Mouse (Mus musculus) heart, embryonic 16.5 days (tissue): ENCODE measurements at regions not wholly inside any gene's neighbourhood (a gene's known extent, or its start where the extent isn't known, plus 50 kb on each side); places are given as distances from the start of the nearest gene placed in this dataset.

ENCODE experiments used
- ATAC-seq: fragments of 200-750 bp; cut with Nextera tagmentation; replicated peaks from 2 replicates; pipeline ENCODE4 v1.8.0; 2017; ENCODE audit warnings: moderate number of reproducible peaks; ENCODE audit not compliant: insufficient read depth, low FRiP score; ENCODE audit errors: extremely low read depth
- H3K27ac ChIP-seq: fragments of 300-500 bp; sonication (generic); 2 replicates; pipeline ENCODE4 v1.5.1; 2014; ENCODE audit warnings: mild to moderate bottlenecking, low read length, control low read depth, moderate library complexity
- H3K27me3 ChIP-seq: fragments of 300-500 bp; sonication (generic); 2 replicates; pipeline ENCODE4 v1.6.1; 2014; ENCODE audit warnings: low read length, mixed read lengths; ENCODE audit not compliant: control insufficient read depth, insufficient read depth
- H3K36me3 ChIP-seq: fragments of 300-500 bp; sonication (generic); 2 replicates; pipeline ENCODE4 v1.6.1; 2014; ENCODE audit not compliant: control insufficient read depth, insufficient read depth
- H3K4me1 ChIP-seq: fragments of 300-500 bp; sonication (generic); 2 replicates; pipeline ENCODE4 v1.6.1; 2014; ENCODE audit warnings: low read length, mixed read lengths; ENCODE audit not compliant: control insufficient read depth, insufficient read depth
- H3K4me2 ChIP-seq: fragments of 300-500 bp; sonication (generic); 2 replicates; pipeline ENCODE4 v1.6.1; 2014; ENCODE audit warnings: low read depth, mild to moderate bottlenecking, control low read depth, low read length
- H3K4me3 ChIP-seq: fragments of 300-500 bp; sonication (generic); 2 replicates; pipeline ENCODE4 v1.5.1; 2014; ENCODE audit warnings: mild to moderate bottlenecking, control low read depth, low read length
- H3K9ac ChIP-seq: fragments of 300-500 bp; sonication (generic); 2 replicates; pipeline ENCODE4 v1.6.1; 2014; ENCODE audit warnings: low read length, control low read depth
- H3K9me3 ChIP-seq: fragments of 300-500 bp; sonication (generic); replicated peaks from 2 replicates; pipeline ENCODE4 v1.6.1; 2016; ENCODE audit warnings: low read length; ENCODE audit not compliant: control insufficient read depth
- WGBS: fragments of 180-500 bp; shearing (Covaris S2); extraction: QIAGEN DNeasy Blood & Tissue Kit; methylation state at CpG from one replicate; pipeline ENCODE4 v1.1.7; 2014; 5-methylcytosine and 5-hydroxymethylcytosine counted together

DNA sequence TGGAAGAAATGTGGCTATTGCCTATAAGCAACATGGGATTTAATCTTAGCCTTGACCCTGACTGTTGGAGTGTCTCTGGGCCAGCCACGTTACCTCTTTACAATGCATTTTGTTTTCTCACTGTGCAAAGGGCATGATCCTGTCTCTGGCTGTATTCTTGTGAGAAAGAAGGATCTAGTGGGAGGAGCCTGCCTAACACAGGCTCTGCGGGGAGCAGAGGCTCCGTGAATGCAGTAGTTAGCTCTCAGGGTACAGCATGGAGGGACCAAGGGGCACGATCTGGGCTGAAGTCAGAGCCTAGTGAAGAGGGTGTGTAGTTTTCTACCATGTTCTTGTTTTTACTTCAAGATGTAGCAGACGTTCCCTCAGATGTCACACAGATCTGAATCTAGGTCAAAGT lies 395.8 kb upstream of the Fam92a start:
- H3K4me2 ChIP-seq, result no peak overlapping the region
- no peaks in the 10 kb centered on the region for H3K9me3 ChIP-seq
- H3K9ac ChIP-seq, result no peak overlapping the region
- WGBS, result 47% methylated on average over 5 of the region's 5 CpGs
- H3K4me1 ChIP-seq, result no peaks in the 10 kb centered on the region
- ATAC-seq, result no peak
- no peaks in the 10 kb centered on the region for H3K27me3 ChIP-seq
- H3K4me3 ChIP-seq, result no peak overlapping the region
- H3K27ac ChIP-seq, result no peak overlapping the region
- H3K36me3 ChIP-seq, result no peaks in the 10 kb centered on the region

- Histone ChIP-seq H3K27me3 (no peaks in the 10 kb centered on the region), H3K9me3 (no peaks in the 10 kb centered on the region), H3K4me3 (no peak overlapping the region), H3K27ac (no peak overlapping the region), H3K36me3 (no peaks in the 10 kb centered on the region), H3K9ac (no peak overlapping the region), H3K4me1 (no peaks in the 10 kb centered on the region), H3K4me2 (no peak overlapping the region)
- WGBS, result 50% methylated on average over 1 of the region's 1 CpGs
- ATAC-seq, result no peak
These were observed 391.2 kb upstream of the Fam92a start for GRCm38 (mm10) chr4:12563016-12563415.

- H3K9me3 ChIP-seq, result no peaks in the 10 kb centered on the region
- no peaks in the 10 kb centered on the region for H3K4me1 ChIP-seq
- H3K36me3 ChIP-seq, result no peaks in the 10 kb centered on the region
- no peak overlapping the region for H3K27ac ChIP-seq
- H3K27me3 ChIP-seq, result no peaks in the 10 kb centered on the region
- no peak overlapping the region for H3K4me3 ChIP-seq
- WGBS, result 58% methylated on average over 3 of the region's 3 CpGs
- H3K4me2 ChIP-seq, result no peak overlapping the region
- ATAC-seq, result no peak
- H3K9ac ChIP-seq, result no peak overlapping the region
These were observed 388.7 kb upstream of the Fam92a start for GRCm38 (mm10) chr4:12560546-12560945.

DNA sequence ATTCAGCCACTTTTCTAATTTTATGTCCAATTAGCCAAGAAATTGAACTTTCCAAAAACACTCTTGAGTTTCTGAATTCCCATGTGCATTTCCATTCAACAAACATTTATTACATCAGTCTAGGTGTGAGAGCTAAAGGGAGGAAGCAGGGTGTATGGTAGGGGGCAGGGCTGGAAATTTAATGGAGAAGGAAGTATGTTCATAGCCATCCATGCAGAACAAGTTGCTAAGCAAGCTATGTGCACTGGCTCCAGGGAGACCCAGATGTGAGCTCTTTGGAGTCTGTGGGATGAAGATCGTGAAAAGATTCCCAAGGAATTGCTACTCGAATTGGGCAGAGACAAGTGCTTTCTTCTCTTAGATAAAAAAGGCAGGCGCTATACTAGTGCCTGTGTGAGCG lies 388.2 kb upstream of the Fam92a start:
- no peak for ATAC-seq
- Histone ChIP-seq H3K27ac (no peak overlapping the region), H3K36me3 (no peaks in the 10 kb centered on the region), H3K9ac (no peak overlapping the region), H3K9me3 (no peaks in the 10 kb centered on the region), H3K4me2 (no peak overlapping the region), H3K4me3 (no peak overlapping the region), H3K4me1 (no peaks in the 10 kb centered on the region), H3K27me3 (no peaks in the 10 kb centered on the region)
- 74% methylated on average over 4 of the region's 4 CpGs for WGBS

DNA sequence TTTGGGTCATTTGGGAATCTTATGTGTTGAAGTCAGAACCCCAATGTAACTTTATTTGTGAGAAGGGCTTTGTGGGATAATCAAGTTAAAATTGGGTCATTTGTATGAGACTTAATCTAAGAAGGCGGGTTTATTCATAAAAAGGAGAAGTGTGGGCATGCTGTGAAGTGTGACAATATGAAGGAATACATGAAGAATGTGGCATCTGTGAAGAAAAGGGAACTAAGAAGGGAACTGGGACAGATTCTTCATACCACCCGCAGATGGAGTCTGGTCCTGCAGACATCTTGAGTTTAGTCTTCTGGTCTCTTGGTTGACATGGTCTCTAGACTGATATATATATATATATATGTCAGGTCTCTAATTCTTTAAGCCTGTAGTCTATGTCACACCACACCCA lies 385.3 kb upstream of the Fam92a start:
- Histone ChIP-seq H3K36me3 (no peaks in the 10 kb centered on the region), H3K27ac (no peak overlapping the region), H3K4me3 (no peak overlapping the region), H3K4me1 (no peaks in the 10 kb centered on the region), H3K9ac (no peak overlapping the region), H3K4me2 (no peak overlapping the region), H3K27me3 (no peaks in the 10 kb centered on the region), H3K9me3 (no peaks in the 10 kb centered on the region)
- no peak for ATAC-seq
- 72% methylated on average over 2 of the region's 2 CpGs for WGBS

- ATAC-seq, result no peak
- WGBS, result 83% methylated on average over 4 of the region's 4 CpGs
These were observed 377.4 kb upstream of the Fam92a start for GRCm38 (mm10) chr4:12549265-12549664.

GRCm38 (mm10) chr4:12543906-12544305 lies 372.1 kb upstream of the Fam92a start:
- H3K9me3 ChIP-seq, result no peaks in the 10 kb centered on the region
- no peak overlapping the region for H3K9ac ChIP-seq
- H3K36me3 ChIP-seq, result no peaks in the 10 kb centered on the region
- WGBS, result 21% methylated on average over 2 of the region's 2 CpGs
- no peak for ATAC-seq
- H3K4me3 ChIP-seq, result no peak overlapping the region
- no peak overlapping the region for H3K4me2 ChIP-seq
- no peaks in the 10 kb centered on the region for H3K27me3 ChIP-seq
- 0 out of 2 replicates have a peak, but pooled peaks cover 2% of the 10 kb centered on the region for H3K4me1 ChIP-seq
- no peak overlapping the region for H3K27ac ChIP-seq

More at GRCm38 (mm10) chr4:12549265-12549664, 377.4 kb upstream of the Fam92a start:
- Histone ChIP-seq H3K4me2 (no peak overlapping the region), H3K9ac (no peak overlapping the region), H3K4me3 (no peak overlapping the region), H3K4me1 (no peaks in the 10 kb centered on the region), H3K27ac (no peak overlapping the region), H3K27me3 (no peaks in the 10 kb centered on the region), H3K36me3 (no peaks in the 10 kb centered on the region), H3K9me3 (no peaks in the 10 kb centered on the region)

DNA sequence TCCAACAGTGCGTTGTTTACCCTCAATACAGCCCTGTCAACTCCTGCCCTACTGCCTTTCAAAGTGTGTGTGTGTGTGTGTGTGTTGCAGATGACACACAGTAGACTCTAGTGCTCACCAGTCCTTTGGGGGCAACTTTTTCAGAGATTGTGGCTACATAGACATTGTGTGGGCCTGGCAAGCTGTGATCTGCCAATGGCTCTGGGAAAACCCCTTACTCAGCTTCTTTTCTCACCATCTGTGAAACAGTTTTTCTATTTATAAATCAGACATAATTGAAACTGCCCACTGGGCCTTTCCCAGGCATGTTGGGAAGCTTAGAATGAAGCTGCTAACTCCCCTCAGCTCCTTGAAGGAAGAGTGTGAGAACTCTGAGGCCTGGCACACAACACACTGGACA lies 369.7 kb upstream of the Fam92a start:
- Histone ChIP-seq H3K4me2 (no peak overlapping the region), H3K9ac (no peak overlapping the region), H3K36me3 (no peaks in the 10 kb centered on the region), H3K4me3 (no peak overlapping the region), H3K27me3 (no peaks in the 10 kb centered on the region), H3K9me3 (no peaks in the 10 kb centered on the region), H3K27ac (no peak overlapping the region), H3K4me1 (peaks cover 4% of the 10 kb centered on the region; the same call in 1 of the 2 replicates)
- 96% methylated on average over 1 of the region's 1 CpGs for WGBS
- no peak for ATAC-seq

DNA sequence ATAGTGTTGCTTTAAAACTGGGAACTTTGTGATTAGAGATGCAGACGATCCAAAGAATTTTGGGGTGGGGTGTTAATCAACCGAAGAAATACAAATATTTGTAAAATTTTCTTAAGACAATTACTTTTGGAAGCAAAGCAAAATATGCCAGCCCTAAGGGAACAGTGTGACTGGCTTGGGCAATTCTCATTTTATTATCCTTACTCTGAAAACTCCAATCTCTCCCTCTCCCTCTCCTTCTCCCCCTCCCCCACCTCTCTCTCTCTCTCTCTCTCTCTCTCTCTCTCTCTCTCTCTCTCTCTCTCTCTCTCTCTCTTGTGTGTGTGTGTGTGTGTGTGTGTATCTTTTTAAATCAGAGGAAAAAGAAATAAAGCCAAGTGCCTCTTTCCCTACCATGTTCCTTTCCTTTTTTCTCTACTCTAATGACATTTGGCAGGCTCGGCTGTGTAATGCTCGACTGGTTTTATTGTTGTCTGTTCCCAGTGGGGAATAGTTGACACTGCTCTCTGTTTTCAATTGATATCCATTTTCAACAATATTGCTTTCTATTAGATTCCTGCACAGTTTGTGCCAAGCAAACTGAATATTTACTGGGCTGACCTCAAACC lies 367.5 kb upstream of the Fam92a start:
- 39% methylated on average over 4 of the region's 4 CpGs for WGBS
- Histone ChIP-seq H3K36me3 (no peaks in the 10 kb centered on the region), H3K4me2 (peak overlapping the region; percentile 47; the same call in 1 of the 2 replicates), H3K27ac (no peak overlapping the region), H3K4me3 (no peak overlapping the region), H3K9ac (no peak overlapping the region), H3K27me3 (no peaks in the 10 kb centered on the region), H3K4me1 (peaks cover 9% of the 10 kb centered on the region), H3K9me3 (no peaks in the 10 kb centered on the region)
- ATAC-seq, result no peak
